Mouse (Mus musculus) T-cell, adult 66 days (primary cell): ENCODE results near the gene Rbmxl1. TPM values are rescaled to one million over a fixed set of nuclear protein-coding genes. Genes with fewer than 3 reads are reported as not detected.

Source experiments
- total RNA-seq, 2 experiments: library from RNA; stranded (reverse); gene quantifications; 3 replicates in 1 of 2; 4 replicates in 1 of 2; pipeline ENCODE4 v1.2.4; 2023

The Rbmxl1 gene
- 10 to 100 TPM; 64.3 to 65.5 TPM for total RNA-seq

DNA sequence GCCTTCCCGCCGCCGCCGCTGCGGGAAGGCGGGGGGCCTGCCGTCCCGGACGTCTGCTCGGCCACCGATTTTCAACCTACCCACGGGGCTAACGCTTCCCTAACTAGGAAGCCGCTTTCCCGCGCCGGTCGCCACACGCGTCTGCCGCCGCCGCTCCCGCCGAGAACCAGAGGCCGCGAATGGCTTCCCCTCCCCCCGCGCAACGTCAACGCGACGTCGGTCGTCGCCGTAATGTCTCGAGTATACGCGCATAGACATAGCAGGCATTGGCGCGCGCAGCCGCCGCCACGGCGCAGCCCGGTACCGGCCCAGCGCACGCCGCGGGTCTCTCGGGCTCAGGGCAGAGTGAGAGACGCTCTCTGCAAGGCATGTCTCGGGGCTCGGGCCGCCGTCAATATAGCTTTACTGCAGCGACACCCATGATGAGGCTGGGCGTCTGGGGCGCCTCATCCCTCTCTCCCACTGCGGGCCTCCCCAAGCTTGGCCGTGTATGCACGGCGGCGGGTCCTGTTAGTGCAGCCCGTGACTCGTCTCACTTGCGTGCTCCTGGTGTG lies at the start of gene Rbmxl1:
Gene Rbmxl1, minus strand, starts transcription at position 180 of the 554 bp plus-strand sequence.

DNA sequence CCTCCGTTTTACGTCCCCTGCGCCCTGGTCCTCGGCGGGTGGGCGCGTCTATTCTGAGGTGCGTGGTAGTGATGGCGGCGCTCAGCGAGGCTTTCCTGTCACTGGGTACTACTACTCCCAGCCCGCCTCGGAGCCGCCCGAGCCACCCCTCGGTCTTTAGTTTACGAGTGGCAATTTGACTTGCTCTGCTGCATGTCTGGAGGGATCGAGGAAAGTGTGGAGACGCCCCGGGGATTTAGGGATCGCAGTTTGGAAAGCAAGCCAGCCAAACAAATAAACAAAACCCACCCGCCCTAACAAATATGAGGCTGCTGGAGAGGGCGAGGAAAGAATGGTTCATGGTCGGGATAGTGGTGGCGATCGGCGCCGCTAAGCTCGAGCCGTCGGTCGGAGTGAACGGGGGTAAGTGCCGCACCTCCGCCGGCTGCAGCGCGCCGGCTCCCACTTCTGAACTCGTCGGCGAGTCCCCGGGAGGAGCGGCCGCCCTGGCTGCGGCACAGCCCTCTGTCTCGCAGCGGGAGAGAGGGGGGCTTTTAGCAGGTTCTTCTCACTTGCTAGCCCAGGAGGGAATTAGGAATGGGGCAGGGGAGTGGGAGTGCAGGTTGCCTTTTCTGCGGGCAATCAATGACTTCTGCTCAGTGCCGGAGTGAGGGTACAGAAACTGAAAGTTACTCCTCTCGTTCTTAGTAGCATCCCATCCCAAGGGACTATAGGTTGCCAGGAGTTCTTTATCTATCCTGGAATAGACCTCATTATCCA lies 754 bp upstream of the Rbmxl1 start, which contains the start of gene Slc10a7:
Gene Slc10a7, plus strand, starts transcription at position 74 of the 759 bp plus-strand sequence.

Other genes starting within 250 kb of the Rbmxl1 start
- gene Pou4f2, start 72.3 kb downstream of the Rbmxl1 start, total RNA-seq = not detected
- gene Slc10a7, start 448 bp upstream of the Rbmxl1 start, total RNA-seq = 10 to 100 TPM; 36.5 to 42.4 TPM